Mouse (Mus musculus) stomach, embryonic 16.5 days (tissue): ENCODE measurements around the gene Rad52. TPM values are rescaled to one million over a fixed set of nuclear protein-coding genes. Genes with fewer than 3 reads are reported as not detected.

Source experiments
- polyA plus RNA-seq: library from polyadenylated mRNA; unstranded; fragments of >200 nt; fragmentation: Nextera tagmentation; extraction: Ambion mirVana; gene quantifications from 2 replicates; pipeline ENCODE4 v1.2.1, GENCODE M21; 2015

Gene Rad52
- polyA plus RNA-seq, 1 experiment from 2014 or later: 19.4 TPM

Other genes starting within 250 kb of the Rad52 start
- 11.0 and 12.6 TPM in 2 replicates for gene Erc1, start 54.5 kb upstream of the Rad52 start, polyA plus RNA-seq
- gene Wnk1, start 136.0 kb downstream of the Rad52 start, polyA plus RNA-seq: 36.8 and 37.4 TPM in 2 replicates
- not detected in 2 replicates for gene Ninj2, start 190.7 kb downstream of the Rad52 start, polyA plus RNA-seq